Mouse (Mus musculus): ENCODE results near the gene Brsk1. TPM values are rescaled to one million over a fixed set of nuclear protein-coding genes. Genes with fewer than 3 reads are reported as not detected.

The Brsk1 gene
- polyA plus RNA-seq, 1 experiment from 2014 or later: 0.31 TPM

DNA sequence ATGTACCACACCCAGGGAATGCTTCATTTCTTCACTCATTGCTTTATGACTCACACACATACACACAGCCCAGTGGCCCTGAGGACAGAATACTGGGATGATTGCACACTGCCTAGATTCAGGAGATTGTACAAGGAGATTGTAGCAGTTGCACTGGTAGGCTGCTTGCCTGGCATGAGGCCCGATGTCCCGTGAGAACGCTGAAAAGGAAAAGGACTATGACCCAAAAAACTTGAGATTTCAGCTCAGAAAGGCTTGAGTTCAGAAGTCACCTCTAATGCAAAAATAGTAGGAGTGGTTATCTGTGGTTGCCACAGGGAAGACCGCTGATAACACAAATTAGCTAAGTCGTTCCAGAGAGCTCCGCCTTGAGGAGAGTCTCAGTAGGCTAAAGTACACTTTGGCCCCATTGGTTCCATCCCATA is 42.6 kb downstream of the Brsk1 start:
- DNase-seq (ENCODE audit: low spot score) (no peak), ATAC-seq (no peak)
- Histone ChIP-seq H3K4me1 (ENCODE audit: insufficient read depth, low read depth, low read length) (no peaks in the 10 kb centered on the region), H3K36me3 (ENCODE audit: insufficient read depth, low read length) (no peaks in the 10 kb centered on the region), H3K4me3 (ENCODE audit: low read depth, low read length) (no peak overlapping the region), H3K27ac (ENCODE audit: low read length) (no peak overlapping the region), H3K27me3 (replicated peaks; ENCODE audit: insufficient read depth, low read length) (no peaks in the 10 kb centered on the region), H3K9ac (replicated peaks; ENCODE audit: low read depth) (no peak overlapping the region), H3K9me3 (ENCODE audit: low read length) (no peaks in the 10 kb centered on the region), H3K4me2 (replicated peaks; ENCODE audit: low read depth, low read length) (no peak overlapping the region)
- WGBS: 45% methylated on average over 6 of the region's 6 CpGs
- no peak for TF ChIP-seq EP300 (IDR thresholded peaks at IDR 0.05)
- no peak for TF ChIP-seq CTCF (IDR thresholded peaks at IDR 0.05)

DNA sequence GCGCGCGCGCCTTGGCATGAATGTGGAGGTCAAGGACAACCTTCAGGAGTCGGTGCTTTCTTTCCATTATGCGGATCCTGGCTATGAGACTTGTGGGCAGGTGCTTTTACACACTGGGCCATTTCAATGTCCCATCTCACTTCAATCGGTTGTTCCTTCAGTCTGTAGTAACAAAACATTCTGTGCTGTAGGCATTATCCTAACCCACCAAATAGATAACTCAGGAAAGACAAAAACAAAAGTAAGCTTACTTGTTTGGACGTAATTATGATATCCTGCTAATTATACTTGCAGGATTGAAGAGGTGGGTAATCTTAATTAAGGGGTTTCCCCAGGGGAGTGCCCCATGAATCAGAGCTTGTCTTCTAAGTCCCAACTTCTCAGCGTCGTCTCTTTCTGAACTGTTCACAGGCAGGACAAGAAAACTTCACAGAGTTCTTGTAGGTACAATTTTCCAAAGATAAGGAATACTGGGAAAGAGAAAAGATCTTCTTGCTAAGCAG is 48.7 kb downstream of the Brsk1 start:
- peak overlapping the region; percentile 20 for H3K27ac ChIP-seq (ENCODE audit: low read length)
- H3K4me3 ChIP-seq (ENCODE audit: low read depth, low read length): peak overlapping the region; percentile 31
- no peaks in the 10 kb centered on the region for H3K27me3 ChIP-seq (replicated peaks; ENCODE audit: insufficient read depth, low read length)
- H3K9ac ChIP-seq (replicated peaks; ENCODE audit: low read depth): no peak overlapping the region
- DNase-seq (ENCODE audit: low spot score) (no peak), ATAC-seq (no peak)
- no peaks in the 10 kb centered on the region for H3K36me3 ChIP-seq (ENCODE audit: insufficient read depth, low read length)
- TF ChIP-seq CTCF (IDR thresholded peaks at IDR 0.05): no peak
- TF ChIP-seq EP300 (IDR thresholded peaks at IDR 0.05): no peak
- no peaks in the 10 kb centered on the region for H3K9me3 ChIP-seq (ENCODE audit: low read length)
- H3K4me1 ChIP-seq (ENCODE audit: insufficient read depth, low read depth, low read length): peaks cover 9% of the 10 kb centered on the region; the same call in 1 of the 2 replicates
- peak overlapping the region; percentile 57 for H3K4me2 ChIP-seq (replicated peaks; ENCODE audit: low read depth, low read length)
- WGBS: 48% methylated on average over 10 of the region's 10 CpGs

DNA sequence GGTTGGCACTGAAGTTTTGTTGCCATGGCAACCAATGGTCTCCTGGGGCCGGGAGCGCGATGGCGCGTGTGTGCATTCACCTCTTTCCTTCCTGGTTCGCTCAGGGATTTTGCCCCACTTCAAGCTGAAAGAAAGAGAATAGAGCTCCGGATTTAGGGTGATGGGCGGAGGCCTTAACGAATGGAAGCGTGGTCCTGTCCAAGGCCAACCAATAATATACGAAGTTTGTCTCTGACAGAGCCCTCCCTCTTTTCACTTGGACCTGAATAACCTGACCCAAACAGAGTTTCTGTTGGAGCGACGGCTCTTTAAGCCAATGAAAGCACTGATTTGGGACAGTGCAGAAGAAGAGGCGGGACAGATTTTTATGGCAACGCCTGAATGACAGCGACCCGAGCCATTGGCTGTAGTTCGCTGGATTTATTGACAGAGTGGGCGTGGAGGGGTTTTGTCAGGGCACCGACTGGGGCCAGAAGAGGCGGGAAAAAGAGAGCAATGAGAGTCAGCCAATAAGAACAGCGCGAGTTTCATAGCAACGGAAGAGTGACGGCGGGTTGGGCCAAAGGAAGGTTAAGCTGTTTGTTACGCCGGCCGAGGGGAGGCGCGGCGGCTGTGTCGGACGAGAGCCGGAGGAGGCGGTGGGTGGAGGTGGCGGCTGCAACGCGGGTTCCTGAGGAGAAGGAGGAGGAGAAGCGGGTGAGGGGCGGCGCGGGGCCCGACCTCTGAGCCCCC is 49.3 kb downstream of the Brsk1 start, which contains the start of gene Kmt5c:
TSS of gene Kmt5c (plus strand) at position 572 of the 732 bp plus-strand sequence.
- 1% methylated on average over 31 of the region's 44 CpGs for WGBS
- DNase-seq (ENCODE audit: low spot score) (peak; percentile 100), ATAC-seq (peak; percentile 96)
- Histone ChIP-seq H3K27ac (ENCODE audit: low read length) (peak within 1 kb of the TSS; percentile 89), H3K4me3 (ENCODE audit: low read depth, low read length) (peak within 1 kb of the TSS; percentile 71), H3K36me3 (ENCODE audit: insufficient read depth, low read length) (no peaks in the 10 kb centered on the region; the same call in 1 of the 2 replicates), H3K9ac (replicated peaks; ENCODE audit: low read depth) (peak within 1 kb of the TSS; percentile 71), H3K4me1 (ENCODE audit: insufficient read depth, low read depth, low read length) (peaks cover 9% of the 10 kb centered on the region; the same call in 1 of the 2 replicates), H3K9me3 (ENCODE audit: low read length) (no peaks in the 10 kb centered on the region), H3K27me3 (replicated peaks; ENCODE audit: insufficient read depth, low read length) (no peaks in the 10 kb centered on the region), H3K4me2 (replicated peaks; ENCODE audit: low read depth, low read length) (peak within 1 kb of the TSS; percentile 69)
- TF ChIP-seq EP300 (IDR thresholded peaks at IDR 0.05) (peak; percentile 90), CTCF (IDR thresholded peaks at IDR 0.05) (peak; percentile 62)

DNA sequence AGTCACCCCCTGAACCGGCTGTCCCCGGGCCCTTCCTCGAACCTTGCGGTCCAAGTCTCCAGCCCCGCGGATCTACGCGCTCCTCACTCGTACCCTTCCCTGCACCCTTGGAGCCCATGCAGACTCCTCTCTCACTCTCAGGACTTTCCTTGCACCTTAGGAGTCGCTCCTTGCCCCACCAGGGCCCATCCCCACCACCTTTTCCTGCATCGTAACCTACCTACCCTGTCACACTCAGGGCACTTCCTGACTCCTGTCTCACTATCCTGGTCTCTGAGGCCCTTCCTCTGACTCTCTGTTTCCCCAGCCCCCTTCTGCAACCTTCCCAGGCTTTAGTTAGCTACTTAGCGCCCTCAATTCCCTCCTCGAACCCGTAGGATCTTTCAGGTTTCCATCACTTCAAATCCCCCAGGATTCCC is 49.9 kb downstream of the Brsk1 start:
- Histone ChIP-seq H3K9me3 (ENCODE audit: low read length) (no peaks in the 10 kb centered on the region), H3K4me1 (ENCODE audit: insufficient read depth, low read depth, low read length) (peaks cover 9% of the 10 kb centered on the region; the same call in 1 of the 2 replicates), H3K4me2 (replicated peaks; ENCODE audit: low read depth, low read length) (peak overlapping the region; percentile 69), H3K36me3 (ENCODE audit: insufficient read depth, low read length) (no peaks in the 10 kb centered on the region; the same call in 1 of the 2 replicates), H3K27ac (ENCODE audit: low read length) (peak overlapping the region; percentile 89), H3K27me3 (replicated peaks; ENCODE audit: insufficient read depth, low read length) (no peaks in the 10 kb centered on the region), H3K9ac (replicated peaks; ENCODE audit: low read depth) (peak overlapping the region; percentile 71), H3K4me3 (ENCODE audit: low read depth, low read length) (peak overlapping the region; percentile 71)
- no peak; the same call in 1 of the 2 replicates for ATAC-seq
- TF ChIP-seq EP300 (IDR thresholded peaks at IDR 0.05) (no peak), CTCF (IDR thresholded peaks at IDR 0.05) (no peak)
- 0% methylated on average over 5 of the region's 14 CpGs for WGBS
- no peak for DNase-seq (ENCODE audit: low spot score)

DNA sequence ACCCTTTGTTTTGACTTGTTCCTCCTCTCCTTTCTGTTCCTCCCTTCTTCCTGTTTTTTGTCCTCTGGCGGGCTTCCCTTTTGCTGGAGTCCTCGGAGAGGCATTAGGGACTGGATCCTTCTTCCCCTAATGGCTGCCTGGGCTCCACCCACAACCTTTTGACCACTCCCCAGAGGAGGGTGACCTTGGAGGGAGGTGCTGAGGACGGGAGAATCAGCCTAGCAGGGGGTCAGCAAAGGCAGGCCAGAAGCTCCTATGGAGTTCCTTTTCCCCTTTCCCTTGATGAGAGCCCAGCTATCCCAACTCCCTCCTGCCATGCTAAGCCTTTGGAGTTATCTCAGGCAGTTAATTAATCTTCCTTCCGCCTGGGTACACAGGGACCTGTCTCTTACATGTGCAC is 50.7 kb downstream of the Brsk1 start:
- H3K4me1 ChIP-seq (ENCODE audit: insufficient read depth, low read depth, low read length): peaks cover 9% of the 10 kb centered on the region; the same call in 1 of the 2 replicates
- peak; percentile 62 for DNase-seq (ENCODE audit: low spot score)
- H3K27me3 ChIP-seq (replicated peaks; ENCODE audit: insufficient read depth, low read length): no peaks in the 10 kb centered on the region
- peak overlapping the region; percentile 69 for H3K4me2 ChIP-seq (replicated peaks; ENCODE audit: low read depth, low read length)
- TF ChIP-seq CTCF (IDR thresholded peaks at IDR 0.05) (no peak), EP300 (IDR thresholded peaks at IDR 0.05) (no peak)
- peak overlapping the region; percentile 71 for H3K9ac ChIP-seq (replicated peaks; ENCODE audit: low read depth)
- peak overlapping the region; percentile 89 for H3K27ac ChIP-seq (ENCODE audit: low read length)
- H3K36me3 ChIP-seq (ENCODE audit: insufficient read depth, low read length): no peaks in the 10 kb centered on the region; the same call in 1 of the 2 replicates
- peak overlapping the region; percentile 71 for H3K4me3 ChIP-seq (ENCODE audit: low read depth, low read length)
- WGBS: 4% methylated on average over 4 of the region's 4 CpGs
- no peaks in the 10 kb centered on the region for H3K9me3 ChIP-seq (ENCODE audit: low read length)
- ATAC-seq: no peak

DNA sequence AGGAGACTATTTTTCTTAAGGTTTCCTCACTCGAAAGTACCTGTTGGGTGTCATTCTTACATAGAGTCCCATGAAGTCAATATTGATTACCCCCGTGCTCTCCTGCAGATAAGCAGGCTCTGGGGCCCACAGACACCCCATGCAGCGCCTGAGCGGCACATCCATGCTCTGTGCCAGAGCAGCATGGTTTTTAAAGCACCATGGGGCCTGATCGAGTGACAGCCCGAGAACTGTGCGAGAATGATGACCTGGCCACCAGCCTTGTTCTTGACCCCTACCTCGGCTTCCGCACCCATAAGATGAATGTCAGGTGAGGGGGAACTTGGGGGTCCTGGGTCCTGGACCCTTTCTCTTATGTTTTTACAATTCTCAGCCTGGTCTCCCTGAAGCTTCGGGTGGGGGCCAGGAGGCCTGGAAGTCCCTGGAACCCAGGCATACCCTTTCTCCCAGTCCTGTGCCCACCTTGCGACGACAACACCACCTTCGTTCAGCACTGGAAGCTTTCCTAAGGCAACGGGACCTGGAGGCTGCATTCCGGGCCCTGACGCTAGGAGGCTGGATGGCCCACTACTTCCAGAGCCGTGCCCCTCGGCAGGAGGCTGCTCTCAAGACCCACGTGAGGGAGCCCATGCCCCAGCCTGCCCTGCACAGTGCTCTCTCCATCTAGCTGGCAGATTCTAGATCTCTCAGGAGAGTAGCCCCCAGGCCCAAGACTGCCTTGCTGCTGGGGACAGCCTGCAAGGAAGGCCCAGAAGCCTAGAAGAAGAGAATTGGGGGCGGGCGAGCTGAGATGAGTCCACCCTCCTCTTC is 51.5 kb downstream of the Brsk1 start:
- ATAC-seq: no peak
- H3K4me3 ChIP-seq (ENCODE audit: low read depth, low read length): no peak overlapping the region
- 72% methylated on average over 21 of the region's 21 CpGs for WGBS

More for the DNA sequence above, 51.5 kb downstream of the Brsk1 start:
- Histone ChIP-seq H3K27ac (ENCODE audit: low read length) (0 out of 2 replicates have a peak overlapping the region, but pooled peaks have one; percentile 5), H3K4me2 (replicated peaks; ENCODE audit: low read depth, low read length) (peak overlapping the region; percentile 69; the same call in 1 of the 2 replicates), H3K9ac (replicated peaks; ENCODE audit: low read depth) (no peak overlapping the region), H3K27me3 (replicated peaks; ENCODE audit: insufficient read depth, low read length) (no peaks in the 10 kb centered on the region), H3K9me3 (ENCODE audit: low read length) (no peaks in the 10 kb centered on the region), H3K4me1 (ENCODE audit: insufficient read depth, low read depth, low read length) (peaks cover 9% of the 10 kb centered on the region; the same call in 1 of the 2 replicates), H3K36me3 (ENCODE audit: insufficient read depth, low read length) (no peaks in the 10 kb centered on the region; the same call in 1 of the 2 replicates)
- DNase-seq (ENCODE audit: low spot score): no peak
- no peak for TF ChIP-seq EP300 (IDR thresholded peaks at IDR 0.05)
- no peak for TF ChIP-seq CTCF (IDR thresholded peaks at IDR 0.05)

Measured in lung, postnatal 0 days (tissue).